Mouse (Mus musculus) kidney, embryonic 16.5 days (tissue): ENCODE data around the gene Ifnar1. TPM values are rescaled to one million over a fixed set of nuclear protein-coding genes. Genes with fewer than 3 reads are reported as not detected.

Source experiments
- ATAC-seq: fragments of 200-750 bp; cut with Nextera tagmentation; 2 replicates; pipeline ENCODE4 v1.8.0; 2017; ENCODE audit warnings: moderate TSS enrichment; ENCODE audit not compliant: low FRiP score, low TSS enrichment
- H3K27ac ChIP-seq: fragments of 300-500 bp; sonication (generic); 2 replicates; pipeline ENCODE4 v1.5.1; 2014; ENCODE audit warnings: low read length
- H3K27me3 ChIP-seq: fragments of 300-500 bp; sonication (generic); 2 replicates; pipeline ENCODE4 v1.6.1; 2014; ENCODE audit warnings: low read length, control low read depth, mixed read lengths; ENCODE audit not compliant: insufficient read depth
- H3K36me3 ChIP-seq: fragments of 300-500 bp; sonication (generic); 2 replicates; pipeline ENCODE4 v1.6.1; 2014; ENCODE audit warnings: low read length, control low read depth, mixed read lengths; ENCODE audit not compliant: insufficient read depth
- H3K4me1 ChIP-seq: fragments of 300-500 bp; sonication (generic); 2 replicates; pipeline ENCODE4 v1.6.1; 2014; ENCODE audit warnings: low read length, control low read depth, mixed read lengths; ENCODE audit not compliant: insufficient read depth
- H3K4me2 ChIP-seq: fragments of 300-500 bp; sonication (generic); replicated peaks from 2 replicates; pipeline ENCODE4 v1.6.1; 2014; ENCODE audit warnings: low read depth, low read length
- H3K4me3 ChIP-seq: fragments of 300-500 bp; sonication (generic); 2 replicates; pipeline ENCODE4 v1.5.1; 2014; ENCODE audit warnings: mild to moderate bottlenecking, low read length
- H3K9ac ChIP-seq: fragments of 300-500 bp; sonication (generic); replicated peaks from 2 replicates; pipeline ENCODE4 v1.6.1; 2014; ENCODE audit warnings: low read length
- H3K9me3 ChIP-seq: fragments of 300-500 bp; sonication (generic); 2 replicates; pipeline ENCODE4 v1.6.1; 2016; ENCODE audit warnings: low read length, control low read depth
- WGBS: fragments of 180-500 bp; shearing (Covaris S2); extraction: QIAGEN DNeasy Blood & Tissue Kit; methylation state at CpG from one replicate; pipeline ENCODE4 v1.1.7; 2014; 5-methylcytosine and 5-hydroxymethylcytosine counted together
- polyA plus RNA-seq: library from polyadenylated mRNA; unstranded; fragments of >200 nt; fragmentation: Nextera tagmentation; extraction: Ambion mirVana; gene quantifications from 2 replicates; pipeline ENCODE4 v1.2.1, GENCODE M21; 2015

Ifnar1 gene
- polyA plus RNA-seq, 1 experiment from 2014 or later = 67.3 TPM

DNA sequence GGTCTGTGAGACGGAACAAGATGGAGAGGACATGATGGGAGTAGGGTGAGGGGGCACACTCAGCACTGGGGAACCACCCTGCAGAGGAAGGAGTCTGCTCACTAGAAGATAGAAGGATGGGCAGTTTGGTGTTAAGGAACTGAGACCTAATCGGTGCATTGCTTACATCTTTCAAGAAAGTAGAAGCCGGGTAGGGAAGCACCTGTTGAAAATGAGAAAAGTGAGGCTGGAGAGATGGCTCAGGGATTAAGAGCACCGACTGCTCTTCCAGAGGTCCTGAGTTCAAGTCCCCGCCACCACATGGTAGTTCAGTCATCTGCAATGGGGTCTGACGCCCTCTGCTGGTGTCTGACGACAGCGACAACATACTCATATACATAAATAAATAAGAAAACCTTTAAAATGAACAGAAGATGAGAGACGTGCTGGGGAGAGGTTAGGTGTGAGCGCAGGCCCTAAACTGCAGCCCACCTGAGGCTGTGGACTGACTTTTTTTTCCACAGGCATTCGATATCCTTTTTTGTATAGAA is 25.1 kb upstream of the Ifnar1 start:
- H3K9ac ChIP-seq = no peak overlapping the region
- H3K4me1 ChIP-seq = peaks cover 6% of the 10 kb centered on the region; the same call in 1 of the 2 replicates
- no peaks in the 10 kb centered on the region for H3K27me3 ChIP-seq
- H3K4me3 ChIP-seq = no peak overlapping the region
- WGBS = 77% methylated on average over 11 of the region's 11 CpGs
- no peaks in the 10 kb centered on the region for H3K9me3 ChIP-seq
- no peak overlapping the region for H3K4me2 ChIP-seq
- no peaks in the 10 kb centered on the region for H3K36me3 ChIP-seq
- ATAC-seq = no peak
- H3K27ac ChIP-seq = no peak overlapping the region

DNA sequence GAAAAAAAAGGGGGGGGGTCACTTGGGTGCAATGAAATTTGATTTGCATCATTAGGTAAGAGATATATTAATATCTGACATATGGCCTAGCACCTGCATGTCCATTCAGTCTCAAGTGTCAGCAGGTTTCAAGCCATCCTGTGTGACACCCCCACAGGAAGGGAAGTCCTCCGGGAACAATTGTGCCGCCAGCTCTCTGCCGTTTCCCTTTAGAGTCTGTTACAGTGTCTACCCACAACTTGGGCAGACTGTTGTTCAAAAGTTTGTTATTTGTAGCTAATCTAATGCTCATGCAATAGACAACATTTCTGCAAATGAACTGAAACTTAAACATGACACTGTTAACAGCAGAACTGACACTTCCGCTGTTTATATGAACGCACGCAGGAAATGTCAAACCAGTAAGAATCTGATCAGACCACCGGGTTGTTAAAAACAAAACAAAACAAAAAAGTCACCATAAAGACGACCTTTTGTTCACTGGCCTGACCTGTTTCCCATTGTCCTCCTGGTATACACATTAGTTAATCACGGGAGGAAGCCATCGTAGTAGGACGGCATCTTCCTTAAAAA is 23.9 kb upstream of the Ifnar1 start:
- H3K27me3 ChIP-seq = no peaks in the 10 kb centered on the region
- peak overlapping the region; percentile 57 for H3K27ac ChIP-seq
- peak overlapping the region; percentile 25 for H3K4me2 ChIP-seq
- no peaks in the 10 kb centered on the region for H3K9me3 ChIP-seq
- H3K36me3 ChIP-seq = no peaks in the 10 kb centered on the region
- ATAC-seq = no peak
- WGBS = 34% methylated on average over 11 of the region's 11 CpGs
- no peak overlapping the region for H3K4me3 ChIP-seq
- H3K9ac ChIP-seq = no peak overlapping the region
- H3K4me1 ChIP-seq = peaks cover 17% of the 10 kb centered on the region

DNA sequence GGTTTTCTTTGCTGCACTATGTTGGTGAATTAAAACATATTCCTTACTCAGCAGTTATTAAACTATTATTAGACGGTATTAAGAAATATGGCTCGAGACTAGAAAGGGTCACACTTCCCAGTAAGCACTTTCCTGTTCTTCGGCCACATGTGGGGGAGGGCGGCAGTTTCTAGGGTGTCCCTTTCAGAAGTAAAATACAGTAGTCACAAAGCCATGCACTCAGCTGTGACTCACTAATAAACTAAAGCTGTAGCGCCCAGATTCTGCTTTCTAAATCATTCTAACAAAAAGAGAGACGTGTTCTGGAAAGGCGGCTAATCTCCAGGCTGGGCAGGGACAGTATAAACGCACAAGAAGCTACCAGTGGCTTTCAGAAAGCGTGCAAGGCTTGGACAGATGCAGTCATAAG is 23.3 kb upstream of the Ifnar1 start:
- H3K36me3 ChIP-seq = no peaks in the 10 kb centered on the region
- WGBS = 16% methylated on average over 9 of the region's 9 CpGs
- no peaks in the 10 kb centered on the region for H3K27me3 ChIP-seq

DNA sequence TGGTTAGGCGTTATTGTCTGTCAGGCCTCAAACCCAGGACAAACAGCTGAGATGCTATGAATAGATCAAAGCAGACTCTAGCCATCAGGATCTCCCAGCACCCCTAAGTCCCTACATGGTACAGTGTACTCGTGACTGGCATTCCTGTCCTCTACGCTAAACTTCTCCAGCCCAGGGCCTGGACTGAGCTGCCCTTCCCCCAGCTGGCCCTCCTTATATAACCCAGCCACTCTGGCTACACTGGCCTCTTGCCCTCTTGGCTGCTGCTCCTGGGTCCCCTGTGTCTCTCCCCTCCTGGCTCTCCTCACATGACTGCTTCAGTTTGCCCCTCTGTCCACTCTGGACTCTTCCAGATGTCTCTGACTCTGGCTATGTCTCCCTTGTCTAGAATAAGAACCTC is 22.4 kb upstream of the Ifnar1 start:
- Histone ChIP-seq H3K9me3 (no peaks in the 10 kb centered on the region), H3K27ac (no peak overlapping the region), H3K9ac (no peak overlapping the region), H3K4me1 (peaks cover 25% of the 10 kb centered on the region), H3K4me3 (no peak overlapping the region), H3K36me3 (no peaks in the 10 kb centered on the region), H3K4me2 (no peak overlapping the region), H3K27me3 (no peaks in the 10 kb centered on the region)
- no peak for ATAC-seq
- WGBS = 73% methylated on average over 3 of the region's 3 CpGs

More for the DNA sequence above, 23.3 kb upstream of the Ifnar1 start:
- Histone ChIP-seq H3K9ac (no peak overlapping the region), H3K4me2 (no peak overlapping the region), H3K4me1 (peaks cover 24% of the 10 kb centered on the region), H3K9me3 (no peaks in the 10 kb centered on the region), H3K4me3 (no peak overlapping the region), H3K27ac (peak overlapping the region; percentile 80)
- no peak for ATAC-seq

DNA sequence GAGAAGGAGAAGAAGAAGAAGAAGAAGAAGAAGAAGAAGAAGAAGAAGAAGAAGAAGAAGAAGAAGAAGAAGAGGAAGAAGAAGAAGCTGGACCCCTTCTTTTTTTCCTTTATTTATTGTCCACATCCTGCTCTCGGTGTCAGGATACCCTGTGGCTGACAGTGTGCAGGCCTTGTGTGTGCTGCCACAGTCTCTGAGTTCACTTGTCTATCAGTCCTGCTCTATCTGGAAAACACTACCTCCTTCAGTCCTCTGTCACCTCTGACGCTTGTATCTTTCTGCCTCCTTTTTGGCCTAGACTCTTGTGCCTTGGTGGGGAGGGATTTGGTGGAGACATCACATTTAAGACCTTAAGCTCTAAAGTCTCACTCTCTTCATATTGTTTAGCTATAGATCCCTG is 21.6 kb upstream of the Ifnar1 start:
- Histone ChIP-seq H3K27me3 (no peaks in the 10 kb centered on the region), H3K9ac (no peak overlapping the region), H3K27ac (no peak overlapping the region), H3K9me3 (peaks cover 5% of the 10 kb centered on the region), H3K4me3 (no peak overlapping the region), H3K4me1 (peaks cover 25% of the 10 kb centered on the region), H3K36me3 (peaks cover 5% of the 10 kb centered on the region; the same call in 1 of the 2 replicates), H3K4me2 (no peak overlapping the region)
- no peak for ATAC-seq
- 90% methylated on average over 2 of the region's 2 CpGs for WGBS

DNA sequence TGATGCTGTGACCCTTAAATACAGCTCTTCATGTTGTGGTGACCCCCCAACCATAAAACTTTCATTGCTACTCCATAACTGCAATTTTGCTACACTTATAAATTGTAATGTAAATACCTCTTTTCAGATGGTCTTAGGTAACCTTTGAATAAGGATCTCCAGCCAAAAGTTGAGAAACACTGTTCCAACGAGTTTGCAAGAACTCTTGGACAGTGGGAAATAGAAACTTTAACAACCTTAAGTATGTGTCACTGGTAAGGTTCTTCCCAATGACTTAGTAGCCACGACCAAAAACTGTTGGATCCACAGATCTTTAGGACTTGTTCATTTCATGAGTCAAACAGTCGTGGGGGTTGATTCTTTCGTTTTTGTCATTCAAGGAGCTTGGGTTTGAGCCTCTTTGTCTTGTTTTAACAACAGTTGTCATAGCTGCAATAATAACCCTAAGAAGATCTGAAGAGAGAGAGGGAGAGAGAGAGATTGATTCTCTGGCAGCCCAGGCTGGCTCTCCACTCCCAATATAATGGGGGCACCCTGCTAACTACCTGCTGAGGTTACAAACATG is 21.1 kb upstream of the Ifnar1 start:
- no peaks in the 10 kb centered on the region for H3K27me3 ChIP-seq
- WGBS = 88% methylated on average over 4 of the region's 4 CpGs
- peaks cover 5% of the 10 kb centered on the region for H3K9me3 ChIP-seq
- H3K9ac ChIP-seq = no peak overlapping the region
- H3K4me3 ChIP-seq = peak overlapping the region; percentile 67
- H3K36me3 ChIP-seq = peaks cover 9% of the 10 kb centered on the region; the same call in 1 of the 2 replicates
- ATAC-seq = no peak
- H3K4me2 ChIP-seq = peak overlapping the region; percentile 94
- H3K4me1 ChIP-seq = peaks cover 25% of the 10 kb centered on the region
- H3K27ac ChIP-seq = peak overlapping the region; percentile 78; the same call in 1 of the 2 replicates

DNA sequence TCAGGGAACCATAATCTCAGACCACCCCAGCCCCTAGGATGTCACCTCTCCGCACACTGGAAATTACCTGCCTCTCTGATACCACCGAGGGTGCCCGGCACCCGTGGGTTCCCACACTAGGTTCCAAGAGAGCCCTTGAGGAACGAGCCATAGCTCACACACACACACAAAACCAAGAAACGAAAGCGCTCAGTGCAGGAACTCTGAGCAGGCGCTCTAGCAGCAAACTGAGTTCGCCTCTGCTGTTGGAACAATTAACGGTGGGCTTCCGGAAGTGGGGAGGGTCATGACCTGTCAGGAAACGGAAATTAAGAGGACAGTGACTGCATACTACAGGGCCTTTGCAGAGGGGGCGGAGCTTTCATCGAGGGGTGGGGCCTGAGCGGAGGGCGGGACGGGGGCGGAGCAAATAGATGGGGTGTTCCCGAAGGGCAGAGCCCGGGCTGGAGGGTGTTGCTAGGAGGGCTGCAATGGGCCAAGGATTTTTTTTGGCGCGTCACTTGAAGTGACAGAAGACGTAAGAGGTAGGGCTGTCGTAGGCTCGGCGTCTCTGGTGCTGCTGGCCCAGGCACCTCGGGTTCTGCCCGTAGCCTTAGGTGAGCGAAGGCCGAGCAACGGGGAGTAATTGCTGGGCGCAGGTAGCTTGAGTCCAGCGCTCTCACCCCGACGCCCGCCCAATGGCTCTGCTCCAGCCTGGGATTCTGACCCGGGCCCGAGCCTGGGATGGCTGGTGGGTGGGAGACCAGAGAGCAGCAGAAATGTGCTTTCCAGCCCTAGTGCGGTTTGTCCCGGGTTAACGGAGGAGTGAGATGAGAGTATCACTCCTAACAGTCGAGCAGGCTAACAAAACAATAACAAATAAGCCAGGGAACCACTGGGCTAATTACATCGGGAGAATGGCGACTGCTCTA is 20.2 kb upstream of the Ifnar1 start:
- H3K4me2 ChIP-seq = peak overlapping the region; percentile 94
- peak overlapping the region; percentile 67 for H3K4me3 ChIP-seq
- WGBS = 2% methylated on average over 44 of the region's 44 CpGs
- peak overlapping the region; percentile 78 for H3K27ac ChIP-seq
- H3K27me3 ChIP-seq = no peaks in the 10 kb centered on the region
- peaks cover 25% of the 10 kb centered on the region for H3K4me1 ChIP-seq
- H3K9ac ChIP-seq = peak overlapping the region; percentile 79
- H3K9me3 ChIP-seq = peaks cover 5% of the 10 kb centered on the region
- peaks cover 9% of the 10 kb centered on the region; the same call in 1 of the 2 replicates for H3K36me3 ChIP-seq
- ATAC-seq = peak; percentile 94

DNA sequence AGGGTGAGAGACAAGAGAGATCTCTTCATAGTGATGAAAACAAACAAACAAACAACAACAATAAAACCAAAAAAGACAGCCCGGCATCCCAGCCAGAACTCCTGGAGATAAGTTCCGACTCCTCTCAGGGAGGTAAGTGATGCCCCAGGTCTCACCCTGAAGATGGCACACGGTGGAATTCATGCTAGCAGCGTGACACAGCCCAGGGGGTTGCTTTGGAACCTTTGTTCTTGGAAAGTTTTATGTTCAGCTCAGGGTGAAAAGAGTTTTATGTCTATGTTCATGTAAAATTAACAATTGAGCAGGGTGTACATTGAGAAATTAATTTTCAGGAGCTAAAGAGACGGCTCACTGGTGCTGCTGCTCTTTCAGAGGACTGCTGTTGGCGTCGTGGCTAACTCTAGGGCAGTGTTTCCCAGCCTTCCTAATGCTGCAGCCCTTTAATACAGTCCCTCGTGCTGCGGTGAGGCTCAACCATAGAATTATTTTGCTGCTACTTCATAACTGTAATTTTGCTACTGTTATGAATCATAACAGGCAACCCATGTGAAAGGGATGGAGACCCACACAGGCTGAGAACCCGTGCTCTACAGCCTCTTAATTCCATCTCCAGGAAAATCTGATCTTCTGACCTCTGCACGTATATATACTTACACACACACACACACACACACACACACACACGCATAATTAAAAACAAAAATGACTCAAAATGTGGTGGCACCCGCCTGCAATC is 19.4 kb upstream of the Ifnar1 start:
- ATAC-seq = no peak; the same call in 1 of the 2 replicates
- H3K4me1 ChIP-seq = peaks cover 25% of the 10 kb centered on the region
- peak overlapping the region; percentile 67 for H3K4me3 ChIP-seq
- 37% methylated on average over 13 of the region's 13 CpGs for WGBS
- peak overlapping the region; percentile 94 for H3K4me2 ChIP-seq
- peaks cover 9% of the 10 kb centered on the region; the same call in 1 of the 2 replicates for H3K36me3 ChIP-seq
- H3K27me3 ChIP-seq = no peaks in the 10 kb centered on the region
- no peak overlapping the region for H3K27ac ChIP-seq
- H3K9ac ChIP-seq = peak overlapping the region; percentile 79
- peaks cover 5% of the 10 kb centered on the region for H3K9me3 ChIP-seq

DNA sequence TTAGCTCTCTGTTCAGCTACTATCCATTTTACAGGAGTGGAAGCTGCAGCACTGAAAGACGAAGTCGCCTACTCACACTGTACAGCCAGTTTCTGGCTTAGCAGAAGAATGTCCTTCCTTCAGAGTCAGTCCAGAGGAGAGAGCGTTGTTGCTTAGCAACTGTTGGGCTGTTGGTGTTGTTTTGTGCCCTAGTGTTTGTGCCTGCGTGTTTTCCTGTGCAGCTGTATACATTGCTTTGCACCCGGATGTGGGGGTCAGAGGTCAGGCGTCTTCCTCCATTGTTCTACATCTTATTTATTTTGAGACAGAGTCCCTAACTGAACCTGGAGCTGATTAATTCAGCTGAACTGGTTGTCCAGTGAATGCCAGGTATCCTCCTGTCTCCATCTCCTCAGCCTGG is 18.5 kb upstream of the Ifnar1 start:
- Histone ChIP-seq H3K4me2 (peak overlapping the region; percentile 94; the same call in 1 of the 2 replicates), H3K27me3 (no peaks in the 10 kb centered on the region), H3K9ac (no peak overlapping the region), H3K4me3 (no peak overlapping the region), H3K27ac (peak overlapping the region; percentile 27; the same call in 1 of the 2 replicates), H3K9me3 (peaks cover 5% of the 10 kb centered on the region), H3K36me3 (peaks cover 9% of the 10 kb centered on the region; the same call in 1 of the 2 replicates), H3K4me1 (peaks cover 25% of the 10 kb centered on the region)
- peak; percentile 33; the same call in 1 of the 2 replicates for ATAC-seq
- 49% methylated on average over 6 of the region's 6 CpGs for WGBS
